Mouse (Mus musculus) ES-E14 (cell line): Measurements from ENCODE around the gene Stk31. TPM values are rescaled to one million over a fixed set of nuclear protein-coding genes. Genes with fewer than 3 reads are reported as not detected.

Source experiments
- DNase-seq: peaks from one replicate; pipeline ENCODE4 v3.0.0-alpha.2; 2013; ENCODE audit warnings: low read depth, low spot score
- H3K27ac ChIP-seq: 2 replicates; pipeline ENCODE4 v1.5.1; 2012; ENCODE audit warnings: low read depth, mild to moderate bottlenecking, low read length, moderate library complexity, mixed read lengths; ENCODE audit not compliant: poor library complexity, insufficient read depth, severe bottlenecking
- H3K36me3 ChIP-seq: 2 replicates; pipeline ENCODE4 v1.6.1; 2012; ENCODE audit warnings: mild to moderate bottlenecking, low read length, moderate library complexity, mixed read lengths; ENCODE audit not compliant: control insufficient read depth, poor library complexity, insufficient read depth, severe bottlenecking
- H3K4me1 ChIP-seq, 2 experiments: fragments of 150-350 bp in 1 of 2; sonication (generic) in 1 of 2; 2 replicates each; pipeline ENCODE4 v1.6.1; 2012; ENCODE audit warnings: low read length in 2 of 2, mild to moderate bottlenecking in 1 of 2, mixed read lengths in 1 of 2; ENCODE audit not compliant: control insufficient read depth in 2 of 2, insufficient read depth in 2 of 2, poor library complexity in 1 of 2
- H3K4me3 ChIP-seq, 2 experiments: fragments of 150-350 bp in 1 of 2; sonication (generic) in 1 of 2; 2 replicates each; pipeline ENCODE4 v1.5.1; 2012; ENCODE audit warnings: low read length in 2 of 2, low read depth in 1 of 2, mild to moderate bottlenecking in 1 of 2, mixed read lengths in 1 of 2; ENCODE audit not compliant: insufficient read depth in 1 of 2, poor library complexity in 1 of 2, severe bottlenecking in 1 of 2
- H3K9ac ChIP-seq: 2 replicates; pipeline ENCODE4 v1.6.1; 2012; ENCODE audit warnings: low read depth, mild to moderate bottlenecking, low read length, mixed read lengths; ENCODE audit not compliant: poor library complexity, insufficient read depth, severe bottlenecking
- H3K9me3 ChIP-seq: fragments of 150-350 bp; sonication (generic); 2 replicates; pipeline ENCODE4 v1.6.1; 2012; ENCODE audit warnings: low read depth, mild to moderate bottlenecking, low read length; ENCODE audit not compliant: control insufficient read depth, insufficient read depth
- CHD2 ChIP-seq: IDR thresholded peaks from 2 replicates; pipeline ENCODE4 v1.6.1; 2014; ENCODE audit warnings: mild to moderate bottlenecking, low read depth, low read length, inconsistent platforms
- HCFC1 ChIP-seq: IDR thresholded peaks from 2 replicates; pipeline ENCODE4 v1.6.1; 2012; ENCODE audit warnings: low read length, inconsistent platforms, borderline replicate concordance; ENCODE audit not compliant: insufficient read depth
- MAFK ChIP-seq: IDR thresholded peaks from 2 replicates; pipeline ENCODE4 v1.6.1; 2014; ENCODE audit warnings: mild to moderate bottlenecking, low read depth, low read length, inconsistent platforms; ENCODE audit not compliant: insufficient read depth
- ZC3H11A ChIP-seq: IDR thresholded peaks from 2 replicates; pipeline ENCODE4 v1.6.1; 2012; ENCODE audit warnings: low read depth, mild to moderate bottlenecking, inconsistent platforms, low read length, borderline replicate concordance
- ZNF384 ChIP-seq: IDR thresholded peaks from 2 replicates; pipeline ENCODE4 v1.6.1; 2012; ENCODE audit warnings: low read depth, low read length, inconsistent platforms
- in situ Hi-C, 2 experiments: fragments of 600-800 bp; cut with MboI; formaldehyde crosslinking; loops; one replicate each; pipeline ENCODE4 v1.15.1; 2025; ENCODE audit warnings: low sequenced_read_pairs in 2 of 2, inconsistent platforms in 1 of 2; ENCODE audit not compliant: unreplicated experiment in 2 of 2
- total RNA-seq: library from RNA; depleted of rRNA; stranded (reverse); fragments of 300-350 nt; gene quantifications from 2 replicates; pipeline ENCODE4 v1.2.3, GENCODE M21; 2012

Stk31 gene
- total RNA-seq, 1 experiment, result 10.5 TPM

DNA sequence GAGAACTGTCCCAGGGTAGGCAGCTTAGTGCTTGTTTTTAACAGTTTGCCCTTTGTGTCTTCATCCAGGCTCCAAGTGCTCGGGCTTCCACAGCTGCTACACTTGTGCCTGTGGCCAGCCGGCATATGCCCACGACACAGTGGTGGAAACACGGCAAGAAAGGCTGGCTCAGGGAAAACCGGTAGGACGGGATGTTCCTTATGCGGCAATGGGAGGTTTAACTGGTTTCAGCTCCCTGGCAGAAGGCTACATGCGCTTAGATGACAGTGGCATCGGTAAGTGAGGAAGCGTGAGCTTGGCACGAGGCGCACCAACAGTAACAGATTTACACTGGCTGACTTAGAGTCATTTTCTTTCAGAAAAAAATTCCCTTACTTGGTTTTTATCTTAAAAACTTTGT is 17.1 kb upstream of the Stk31 start:
- Histone ChIP-seq H3K9me3 (no peaks in the 10 kb centered on the region), H3K4me3 (no peak overlapping the region), H3K36me3 (no peaks in the 10 kb centered on the region), H3K27ac (no peak overlapping the region), H3K4me1 (peaks cover 0 to 2% of the 10 kb centered on the region in 2 experiments; a peak in 1 of 4 replicates), H3K9ac (no peak overlapping the region)
- DNase-seq, result no peak
- in situ Hi-C loops, result no loop called here
- TF ChIP-seq ZC3H11A (no peak), HCFC1 (no peak), ZNF384 (no peak), CHD2 (no peak)

DNA sequence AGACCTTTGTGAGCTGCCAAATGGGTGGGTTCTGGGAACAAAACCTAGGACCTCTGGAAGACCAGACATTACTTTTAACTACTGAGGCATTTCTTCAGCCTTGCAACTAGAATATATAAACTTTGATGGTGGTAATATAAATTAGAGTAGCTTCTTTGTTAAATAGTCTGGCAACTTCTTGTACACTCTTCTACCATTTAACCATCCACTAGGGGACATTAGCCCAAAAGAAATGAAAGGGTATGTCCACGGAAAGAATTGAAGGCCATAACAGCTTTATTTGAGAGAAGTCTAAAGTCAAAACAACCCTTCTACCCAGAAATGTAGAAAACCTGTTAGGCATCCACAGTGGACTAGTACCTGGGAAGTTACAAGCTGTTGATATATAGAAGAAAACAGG is 1.1 kb upstream of the Stk31 start:
- Histone ChIP-seq H3K9ac (no peak overlapping the region), H3K9me3 (no peaks in the 10 kb centered on the region), H3K4me3 (no peak overlapping the region), H3K27ac (no peak overlapping the region), H3K36me3 (no peaks in the 10 kb centered on the region), H3K4me1 (no peaks in the 10 kb centered on the region)
- DNase-seq, result no peak
- in situ Hi-C loops, result no loop called here
- TF ChIP-seq MAFK (no peak), ZC3H11A (no peak), CHD2 (no peak), ZNF384 (no peak), HCFC1 (no peak)

DNA sequence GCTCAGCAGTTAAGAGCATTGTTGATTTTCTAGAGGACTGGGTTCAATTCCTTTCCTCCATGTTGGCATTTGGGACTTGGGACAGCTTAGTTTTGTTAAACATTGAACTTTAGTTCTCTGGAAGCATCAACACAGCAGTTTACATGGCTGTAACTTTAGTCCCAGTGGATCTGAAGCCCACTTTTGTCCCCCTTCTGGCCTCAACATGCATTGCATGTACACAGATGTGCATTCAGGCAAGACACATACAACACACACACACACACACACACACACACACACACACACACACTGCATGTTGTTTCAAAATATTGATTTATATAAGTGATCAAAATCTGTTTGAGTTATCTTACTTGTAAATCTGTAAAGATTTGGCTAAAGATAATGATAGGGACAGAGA is 2.1 kb downstream of the Stk31 start:
- TF ChIP-seq ZNF384, result no peak
- no peak for TF ChIP-seq HCFC1
- no peak for TF ChIP-seq CHD2
- no peak for TF ChIP-seq ZC3H11A
- TF ChIP-seq MAFK, result no peak
- in situ Hi-C loops, result no loop called here
- H3K4me3 ChIP-seq, result no peak overlapping the region
- no peaks in the 10 kb centered on the region for H3K9me3 ChIP-seq
- H3K27ac ChIP-seq, result no peak overlapping the region
- no peaks in the 10 kb centered on the region for H3K4me1 ChIP-seq
- DNase-seq, result no peak
- H3K36me3 ChIP-seq, result no peaks in the 10 kb centered on the region
- no peak overlapping the region for H3K9ac ChIP-seq

DNA sequence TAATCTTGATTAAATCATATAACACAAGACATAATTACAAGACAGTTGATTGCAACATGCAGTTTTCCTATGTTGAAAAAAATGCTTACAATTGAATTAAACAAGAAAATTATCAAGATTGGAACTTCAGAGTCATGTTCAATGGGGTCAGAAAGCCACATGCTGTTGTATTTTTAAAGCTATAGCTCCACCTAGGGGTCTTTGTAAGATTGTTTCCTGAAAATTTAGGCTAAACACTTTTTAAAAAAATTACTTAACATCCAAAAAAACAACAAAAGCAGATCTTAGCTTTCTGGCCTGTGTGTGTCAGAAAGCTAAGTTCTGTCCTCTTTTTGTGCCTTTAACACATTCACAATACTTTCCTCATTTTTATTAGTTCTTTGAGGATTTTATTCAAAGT is 3.0 kb downstream of the Stk31 start:
- in situ Hi-C loops, result no loop called here
- Histone ChIP-seq H3K27ac (no peak overlapping the region), H3K4me1 (no peaks in the 10 kb centered on the region), H3K4me3 (no peak overlapping the region), H3K9ac (no peak overlapping the region), H3K36me3 (no peaks in the 10 kb centered on the region), H3K9me3 (no peaks in the 10 kb centered on the region)
- DNase-seq, result no peak
- 0 out of 2 replicates have a peak, but pooled peaks have one; percentile 29 for TF ChIP-seq ZNF384
- no peak for TF ChIP-seq CHD2
- no peak for TF ChIP-seq MAFK
- 0 out of 2 replicates have a peak, but pooled peaks have one; percentile 21 for TF ChIP-seq ZC3H11A
- no peak for TF ChIP-seq HCFC1

DNA sequence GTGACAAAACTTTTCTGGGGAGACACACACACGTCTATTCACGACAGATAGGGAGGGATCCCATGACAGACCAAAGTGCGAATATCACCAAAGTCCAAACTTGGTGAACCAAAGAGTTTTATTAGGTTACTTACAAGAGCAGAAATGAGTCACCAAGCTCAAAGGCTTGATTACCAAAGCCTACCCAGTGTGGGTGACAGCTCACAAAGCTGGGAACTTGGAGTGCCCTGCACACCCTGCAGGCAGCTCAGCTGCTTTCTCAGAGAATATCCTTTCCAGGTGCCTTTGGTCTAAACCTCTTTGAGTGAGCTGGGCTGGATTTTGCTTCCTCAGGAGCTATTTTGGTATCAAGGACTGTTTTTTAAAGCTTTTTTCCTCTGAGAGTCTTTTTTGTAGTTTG is 15.4 kb downstream of the Stk31 start:
- DNase-seq, result no peak
- Histone ChIP-seq H3K4me1 (peaks cover 2 to 3% of the 10 kb centered on the region in 2 experiments; a peak in 3 of 4 replicates), H3K27ac (no peak overlapping the region), H3K9me3 (peaks cover 4% of the 10 kb centered on the region), H3K4me3 (no peak overlapping the region), H3K9ac (no peak overlapping the region), H3K36me3 (no peaks in the 10 kb centered on the region)
- in situ Hi-C loops, result no loop called here
- TF ChIP-seq HCFC1 (no peak), ZNF384 (no peak), CHD2 (no peak), ZC3H11A (no peak), MAFK (no peak)
